Mouse (Mus musculus): ENCODE results near the gene Akt1s1. TPM values are rescaled to one million over a fixed set of nuclear protein-coding genes. Genes with fewer than 3 reads are reported as not detected.

Akt1s1 gene
- polyA plus RNA-seq, 1 experiment from 2014 or later, result 29.1 TPM

GRCm38 (mm10) chr7:44849416-44850111, 773 bp downstream of the Akt1s1 start:
- H3K27ac ChIP-seq (ENCODE audit: low read length), result peak overlapping the region; percentile 98
- H3K36me3 ChIP-seq (ENCODE audit: control insufficient read depth, insufficient read depth), result peaks cover 19% of the 10 kb centered on the region
- H3K4me3 ChIP-seq (ENCODE audit: low read depth, low read length), result peak overlapping the region; percentile 91
- under 1% methylated on average over 41 of the region's 41 CpGs for WGBS (ENCODE audit: insufficient replicate concordance)
- H3K4me2 ChIP-seq (ENCODE audit: low read depth, low read length), result peak overlapping the region; percentile 99
- peaks cover 44% of the 10 kb centered on the region for H3K4me1 ChIP-seq (ENCODE audit: control insufficient read depth, low read depth, low read length)
- H3K9me3 ChIP-seq (replicated peaks; ENCODE audit: control insufficient read depth, low read length), result no peaks in the 10 kb centered on the region
- peak; percentile 59 for ATAC-seq (ENCODE audit: low read depth)
- peak overlapping the region; percentile 87 for H3K9ac ChIP-seq (ENCODE audit: low read depth, low read length)
- H3K27me3 ChIP-seq (ENCODE audit: control insufficient read depth, insufficient read depth, low read depth, low read length), result no peaks in the 10 kb centered on the region

- peak overlapping the region; percentile 91 for H3K4me3 ChIP-seq (ENCODE audit: low read depth, low read length)
- H3K4me2 ChIP-seq (ENCODE audit: low read depth, low read length), result peak overlapping the region; percentile 99
- H3K27ac ChIP-seq (ENCODE audit: low read length), result peak overlapping the region; percentile 98
- H3K36me3 ChIP-seq (ENCODE audit: control insufficient read depth, insufficient read depth), result peaks cover 15% of the 10 kb centered on the region
- no peaks in the 10 kb centered on the region for H3K9me3 ChIP-seq (replicated peaks; ENCODE audit: control insufficient read depth, low read length)
- no peaks in the 10 kb centered on the region for H3K27me3 ChIP-seq (ENCODE audit: control insufficient read depth, insufficient read depth, low read depth, low read length)
- peak; percentile 35 for ATAC-seq (ENCODE audit: low read depth)
- peak overlapping the region; percentile 87 for H3K9ac ChIP-seq (ENCODE audit: low read depth, low read length)
- H3K4me1 ChIP-seq (ENCODE audit: control insufficient read depth, low read depth, low read length), result peaks cover 49% of the 10 kb centered on the region
- under 1% methylated on average over 33 of the region's 33 CpGs for WGBS (ENCODE audit: insufficient replicate concordance)
Measured at GRCm38 (mm10) chr7:44850146-44850545, 1.4 kb downstream of the Akt1s1 start.

GRCm38 (mm10) chr7:44850789-44851624, 2.2 kb downstream of the Akt1s1 start:
- no peak for ATAC-seq (ENCODE audit: low read depth)
- H3K4me2 ChIP-seq (ENCODE audit: low read depth, low read length), result peak overlapping the region; percentile 99
- peak overlapping the region; percentile 98 for H3K27ac ChIP-seq (ENCODE audit: low read length)
- H3K4me3 ChIP-seq (ENCODE audit: low read depth, low read length), result peak overlapping the region; percentile 91
- peaks cover 8% of the 10 kb centered on the region for H3K36me3 ChIP-seq (ENCODE audit: control insufficient read depth, insufficient read depth)
- peak overlapping the region; percentile 87 for H3K9ac ChIP-seq (ENCODE audit: low read depth, low read length)
- peaks cover 58% of the 10 kb centered on the region for H3K4me1 ChIP-seq (ENCODE audit: control insufficient read depth, low read depth, low read length)
- H3K9me3 ChIP-seq (replicated peaks; ENCODE audit: control insufficient read depth, low read length), result no peaks in the 10 kb centered on the region
- H3K27me3 ChIP-seq (ENCODE audit: control insufficient read depth, insufficient read depth, low read depth, low read length), result no peaks in the 10 kb centered on the region
- 58% methylated on average over 8 of the region's 8 CpGs for WGBS (ENCODE audit: insufficient replicate concordance)

GRCm38 (mm10) chr7:44851625-44852234, 2.9 kb downstream of the Akt1s1 start:
- Histone ChIP-seq H3K27me3 (ENCODE audit: control insufficient read depth, insufficient read depth, low read depth, low read length) (no peaks in the 10 kb centered on the region), H3K4me3 (ENCODE audit: low read depth, low read length) (no peak overlapping the region), H3K4me2 (ENCODE audit: low read depth, low read length) (0 out of 2 replicates have a peak overlapping the region, but pooled peaks have one; percentile 99), H3K36me3 (ENCODE audit: control insufficient read depth, insufficient read depth) (peaks cover under 1% of the 10 kb centered on the region; the same call in 1 of the 2 replicates), H3K9me3 (replicated peaks; ENCODE audit: control insufficient read depth, low read length) (no peaks in the 10 kb centered on the region), H3K4me1 (ENCODE audit: control insufficient read depth, low read depth, low read length) (peaks cover 65% of the 10 kb centered on the region), H3K27ac (ENCODE audit: low read length) (peak overlapping the region; percentile 29; the same call in 1 of the 2 replicates), H3K9ac (ENCODE audit: low read depth, low read length) (no peak overlapping the region)
- no peak for ATAC-seq (ENCODE audit: low read depth)
- WGBS (ENCODE audit: insufficient replicate concordance), result 82% methylated on average over 12 of the region's 12 CpGs

GRCm38 (mm10) chr7:44852259-44853027, 3.7 kb downstream of the Akt1s1 start:
- no peak overlapping the region for H3K4me2 ChIP-seq (ENCODE audit: low read depth, low read length)

GRCm38 (mm10) chr7:44853065-44853464, 4.3 kb downstream of the Akt1s1 start:
- Histone ChIP-seq H3K4me2 (ENCODE audit: low read depth, low read length) (no peak overlapping the region), H3K9ac (ENCODE audit: low read depth, low read length) (no peak overlapping the region), H3K4me1 (ENCODE audit: control insufficient read depth, low read depth, low read length) (peaks cover 62% of the 10 kb centered on the region), H3K9me3 (replicated peaks; ENCODE audit: control insufficient read depth, low read length) (no peaks in the 10 kb centered on the region), H3K27me3 (ENCODE audit: control insufficient read depth, insufficient read depth, low read depth, low read length) (no peaks in the 10 kb centered on the region), H3K36me3 (ENCODE audit: control insufficient read depth, insufficient read depth) (no peaks in the 10 kb centered on the region), H3K27ac (ENCODE audit: low read length) (no peak overlapping the region), H3K4me3 (ENCODE audit: low read depth, low read length) (0 out of 2 replicates have a peak overlapping the region, but pooled peaks have one; percentile 85)
- no peak for ATAC-seq (ENCODE audit: low read depth)
- WGBS (ENCODE audit: insufficient replicate concordance), result 95% methylated on average over 2 of the region's 2 CpGs

More at GRCm38 (mm10) chr7:44852259-44853027, 3.7 kb downstream of the Akt1s1 start:
- no peak overlapping the region for H3K4me3 ChIP-seq (ENCODE audit: low read depth, low read length)
- H3K9me3 ChIP-seq (replicated peaks; ENCODE audit: control insufficient read depth, low read length), result no peaks in the 10 kb centered on the region
- H3K9ac ChIP-seq (ENCODE audit: low read depth, low read length), result no peak overlapping the region
- H3K36me3 ChIP-seq (ENCODE audit: control insufficient read depth, insufficient read depth), result no peaks in the 10 kb centered on the region
- WGBS (ENCODE audit: insufficient replicate concordance), result 84% methylated on average over 36 of the region's 36 CpGs
- ATAC-seq (ENCODE audit: low read depth), result no peak
- no peak overlapping the region for H3K27ac ChIP-seq (ENCODE audit: low read length)
- H3K4me1 ChIP-seq (ENCODE audit: control insufficient read depth, low read depth, low read length), result peaks cover 63% of the 10 kb centered on the region
- no peaks in the 10 kb centered on the region for H3K27me3 ChIP-seq (ENCODE audit: control insufficient read depth, insufficient read depth, low read depth, low read length)

GRCm38 (mm10) chr7:44853596-44854355, 5.0 kb downstream of the Akt1s1 start:
- WGBS (ENCODE audit: insufficient replicate concordance), result 20% methylated on average over 26 of the region's 26 CpGs
- no peak; the same call in 1 of the 2 replicates for ATAC-seq (ENCODE audit: low read depth)
- peak overlapping the region; percentile 95 for H3K9ac ChIP-seq (ENCODE audit: low read depth, low read length)
- H3K4me1 ChIP-seq (ENCODE audit: control insufficient read depth, low read depth, low read length), result peaks cover 67% of the 10 kb centered on the region
- H3K36me3 ChIP-seq (ENCODE audit: control insufficient read depth, insufficient read depth), result no peaks in the 10 kb centered on the region
- peak overlapping the region; percentile 85 for H3K4me3 ChIP-seq (ENCODE audit: low read depth, low read length)
- H3K9me3 ChIP-seq (replicated peaks; ENCODE audit: control insufficient read depth, low read length), result no peaks in the 10 kb centered on the region
- peak overlapping the region; percentile 98 for H3K4me2 ChIP-seq (ENCODE audit: low read depth, low read length)
- H3K27ac ChIP-seq (ENCODE audit: low read length), result peak overlapping the region; percentile 99
- no peaks in the 10 kb centered on the region for H3K27me3 ChIP-seq (ENCODE audit: control insufficient read depth, insufficient read depth, low read depth, low read length)

Measured in liver, embryonic 16.5 days (tissue).